Mouse (Mus musculus) gastrocnemius, postnatal 36 days (tissue): Measurements from ENCODE around the gene Bicc1. TPM values are rescaled to one million over a fixed set of nuclear protein-coding genes. Genes with fewer than 3 reads are reported as not detected.

ENCODE experiments used
- DNase-seq, 2 experiments: peaks; one replicate each; pipeline ENCODE4 v3.0.0; 2022
- intact Hi-C: fragments of 180-260 bp; cut with DNase I; formaldehyde crosslinking; loops from one replicate; pipeline ENCODE4 v1.15.1; 2025
- total RNA-seq, 2 experiments: library from RNA; stranded (reverse); gene quantifications; 2 replicates each; pipeline ENCODE4 v1.2.3; 2021

Bicc1 gene
- total RNA-seq, 2 experiments from 2014 or later, result 8.1 to 8.4 TPM

DNA sequence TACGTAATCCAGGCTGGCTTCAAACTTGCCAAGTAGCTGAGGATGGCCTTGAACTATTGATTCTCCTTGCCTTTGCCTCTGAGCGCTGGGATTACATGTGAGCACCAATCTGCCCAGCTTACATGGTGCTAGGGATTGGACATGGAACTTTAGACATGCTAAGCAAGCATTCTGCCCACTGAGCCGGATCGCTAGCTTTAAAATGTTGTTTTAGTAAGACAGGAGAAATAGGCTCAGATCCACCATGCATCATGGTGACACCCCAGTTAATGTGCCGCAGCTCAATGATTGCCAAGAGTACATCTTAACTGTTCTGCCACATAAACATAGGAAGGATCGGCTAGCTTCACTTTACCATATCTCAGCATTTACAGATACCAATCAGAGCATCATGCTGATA lies 94.9 kb downstream of the Bicc1 start:
- no peak for DNase-seq
- intact Hi-C loops, result loop anchor here (10.0 kb wide), 1 partner anchor 80 kb away; no protein-coding TSS in a partner anchor

DNA sequence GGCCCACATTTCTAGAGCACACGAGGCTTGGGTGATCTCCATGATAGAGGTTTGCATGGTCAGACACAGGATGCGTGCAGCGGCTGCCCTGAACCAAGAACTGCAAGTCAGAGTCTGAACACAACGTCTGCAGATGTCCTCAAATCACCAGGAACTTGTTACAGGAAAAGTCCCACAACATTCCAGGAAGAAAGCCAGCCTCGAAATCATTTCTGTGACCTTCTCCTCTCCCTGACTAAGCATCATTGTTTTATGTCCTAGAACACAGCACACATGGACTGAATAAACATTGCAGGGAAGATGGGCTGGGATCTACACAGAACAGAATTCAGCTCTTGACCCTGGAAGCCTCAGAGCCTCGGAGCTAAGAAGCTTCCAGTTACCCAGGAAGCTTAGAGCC lies 97.3 kb downstream of the Bicc1 start:
- DNase-seq, result peak in 1 of 2 experiments; percentile 33
- intact Hi-C loops, result loop anchor here (10.0 kb wide), 1 partner anchor 83 kb away; no protein-coding TSS in a partner anchor

GRCm38 (mm10) chr10:71060269-71060668 lies 99.2 kb downstream of the Bicc1 start:
- intact Hi-C loops, result loop anchor here (10.0 kb wide), 1 partner anchor 85 kb away; no protein-coding TSS in a partner anchor
- no peak for DNase-seq

- peak; percentile 61 to 65 for DNase-seq
- intact Hi-C loops, result no loop called here
Measured at GRCm38 (mm10) chr10:71058616-71059247, 100.8 kb downstream of the Bicc1 start.

- DNase-seq, result no peak
- intact Hi-C loops, result no loop called here
Measured at GRCm38 (mm10) chr10:71058070-71058469, 101.4 kb downstream of the Bicc1 start.

- intact Hi-C loops, result no loop called here
- DNase-seq, result no peak
Measured at GRCm38 (mm10) chr10:71052748-71053147, 106.8 kb downstream of the Bicc1 start.

DNA sequence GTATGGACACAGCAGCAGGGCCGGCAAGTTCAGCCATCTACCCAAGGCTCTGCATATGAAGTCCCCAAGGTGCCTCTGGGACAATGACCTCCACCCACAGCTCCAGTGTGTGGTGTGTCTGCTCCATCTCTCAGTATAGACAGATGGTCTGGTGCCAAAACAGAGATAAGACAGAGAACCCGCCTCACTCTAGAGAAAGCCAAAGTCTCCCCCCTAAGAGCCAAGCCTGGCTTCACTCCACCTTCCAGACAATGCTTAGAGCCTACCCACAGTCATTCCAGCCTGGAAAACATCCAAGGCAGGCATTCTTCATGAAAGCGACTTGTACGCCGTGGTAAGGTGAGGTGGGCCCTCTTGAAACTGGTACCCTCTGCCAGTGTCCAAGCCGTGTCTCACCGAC lies 107.3 kb downstream of the Bicc1 start:
- intact Hi-C loops, result no loop called here
- no peak for DNase-seq

DNA sequence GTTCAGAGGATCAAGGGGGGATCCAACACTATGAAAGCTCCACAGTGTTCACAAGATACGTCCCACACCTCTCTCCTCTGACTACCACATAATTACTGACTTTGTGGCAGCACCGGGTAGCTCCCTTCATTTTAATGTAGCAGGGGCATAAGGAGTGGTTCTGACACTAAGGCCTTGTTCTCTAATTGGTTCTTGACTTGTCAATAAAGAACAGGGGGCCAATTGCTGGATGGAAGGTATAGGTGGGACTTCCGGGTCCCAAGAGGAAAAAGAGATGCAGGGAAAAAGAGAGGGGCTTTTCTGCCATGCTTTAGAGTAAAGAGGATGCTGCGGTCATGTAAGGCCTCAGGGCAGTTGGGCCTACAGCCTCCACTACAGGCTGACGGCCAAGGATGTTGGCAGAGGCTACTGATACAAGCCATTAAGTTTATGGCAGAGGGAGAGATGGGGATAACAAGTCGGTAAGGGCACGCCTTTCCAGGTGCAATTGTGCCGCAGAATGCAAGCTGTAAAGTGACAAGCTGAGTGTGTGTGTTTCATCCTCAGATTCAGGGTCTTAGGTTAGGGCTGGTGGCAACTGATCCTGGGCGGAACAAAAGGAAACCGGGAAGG lies 108.7 kb downstream of the Bicc1 start:
- intact Hi-C loops, result no loop called here
- peak in 1 of 2 experiments; percentile 25 for DNase-seq

GRCm38 (mm10) chr10:71049294-71049693 lies 110.2 kb downstream of the Bicc1 start:
- intact Hi-C loops, result no loop called here

GRCm38 (mm10) chr10:71044410-71044809 lies 115.1 kb downstream of the Bicc1 start:
- DNase-seq, result no peak
- intact Hi-C loops, result loop anchor here (5.0 kb wide), 1 partner anchor 37 kb away; no protein-coding TSS in a partner anchor

More at GRCm38 (mm10) chr10:71049294-71049693, 110.2 kb downstream of the Bicc1 start:
- peak; percentile 50 to 65 for DNase-seq

DNA sequence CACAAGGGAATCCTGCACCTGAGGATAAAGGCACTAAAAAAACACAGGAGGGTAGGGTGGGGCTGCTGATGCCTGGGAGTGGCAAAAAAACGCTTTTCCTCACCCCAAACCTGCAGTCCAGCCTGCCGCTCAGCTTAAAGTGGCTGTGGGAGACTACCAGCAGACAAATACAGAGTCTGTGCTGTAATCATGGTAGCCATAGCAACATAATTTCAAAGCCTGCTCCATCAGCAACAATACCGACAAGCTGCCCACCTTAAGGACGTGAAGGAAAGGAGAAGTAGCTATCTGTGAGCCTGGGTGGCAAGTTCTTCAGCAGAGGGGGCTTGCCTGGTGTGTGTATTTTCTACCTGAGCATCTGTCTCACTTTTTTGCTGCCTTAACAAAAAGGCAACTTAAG lies 117.6 kb downstream of the Bicc1 start:
- DNase-seq, result no peak
- intact Hi-C loops, result loop anchor here (5.0 kb wide), 1 partner anchor 35 kb away; no protein-coding TSS in a partner anchor

GRCm38 (mm10) chr10:71036484-71036883 lies 123.0 kb downstream of the Bicc1 start:
- no peak for DNase-seq
- intact Hi-C loops, result no loop called here

GRCm38 (mm10) chr10:71028996-71029395 lies 130.5 kb downstream of the Bicc1 start:
- peak; percentile 20 to 46 for DNase-seq
- intact Hi-C loops, result no loop called here

- DNase-seq, result no peak
- intact Hi-C loops, result no loop called here
Measured at GRCm38 (mm10) chr10:71028066-71028844, 131.2 kb downstream of the Bicc1 start.

DNA sequence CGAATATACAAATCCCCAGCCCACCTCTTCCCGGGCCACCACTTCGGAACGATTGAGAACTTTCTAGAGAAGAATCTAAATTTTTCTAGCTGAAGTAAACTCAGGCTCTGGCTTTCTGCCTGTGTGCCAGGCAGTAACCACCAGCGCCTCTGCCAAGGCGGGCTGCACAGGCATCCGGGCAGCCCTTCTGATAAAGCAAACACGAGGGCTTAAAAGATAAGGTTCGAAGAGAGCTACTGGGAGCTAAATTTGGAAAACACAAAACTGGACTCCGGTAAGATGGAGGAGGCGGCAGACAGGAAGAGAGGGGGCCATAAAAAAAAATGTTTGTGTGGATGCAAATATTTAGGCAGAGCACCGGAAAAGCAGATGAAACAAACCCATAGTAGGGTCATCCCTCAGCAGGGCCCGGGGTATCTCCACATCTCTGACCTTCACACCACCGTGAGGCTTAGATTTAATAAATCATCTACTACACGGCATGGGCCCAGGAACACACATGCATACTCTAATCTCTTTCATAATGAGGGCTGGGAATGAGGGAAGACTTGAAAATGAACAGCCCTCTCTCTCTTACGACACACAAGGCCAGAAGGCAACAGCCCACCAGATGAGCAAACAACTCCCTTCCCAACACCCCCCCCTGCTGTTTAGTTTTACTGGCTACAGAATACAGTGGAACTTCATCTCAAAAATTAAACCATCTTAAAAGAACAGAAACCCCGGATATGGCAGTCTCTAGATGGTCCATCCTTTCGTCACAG lies 134.2 kb downstream of the Bicc1 start:
- DNase-seq, result no peak
- intact Hi-C loops, result no loop called here

GRCm38 (mm10) chr10:71024681-71025080 lies 134.8 kb downstream of the Bicc1 start:
- no peak for DNase-seq
- intact Hi-C loops, result no loop called here

- no peak for DNase-seq
- intact Hi-C loops, result no loop called here
Measured at GRCm38 (mm10) chr10:71023471-71023870, 136.0 kb downstream of the Bicc1 start.

DNA sequence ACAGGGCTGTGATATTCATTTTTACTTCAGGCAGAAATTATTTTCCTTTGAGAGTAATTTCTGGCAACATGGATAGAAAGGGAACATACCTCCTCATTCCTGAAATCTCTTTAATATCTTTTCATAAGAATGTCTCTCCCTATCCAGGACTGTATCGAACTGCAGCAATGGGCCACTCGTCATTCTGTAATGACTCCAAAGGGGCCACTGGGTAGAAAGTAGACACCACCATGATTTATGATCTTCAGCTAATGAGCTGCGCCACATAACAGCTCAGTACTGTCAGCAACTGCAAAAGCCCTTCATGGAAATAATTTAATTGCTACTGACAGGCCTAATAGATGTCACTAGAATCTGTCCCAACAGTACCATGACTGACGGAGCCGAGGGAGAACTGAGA lies 139.0 kb downstream of the Bicc1 start:
- no peak for DNase-seq
- intact Hi-C loops, result no loop called here

DNA sequence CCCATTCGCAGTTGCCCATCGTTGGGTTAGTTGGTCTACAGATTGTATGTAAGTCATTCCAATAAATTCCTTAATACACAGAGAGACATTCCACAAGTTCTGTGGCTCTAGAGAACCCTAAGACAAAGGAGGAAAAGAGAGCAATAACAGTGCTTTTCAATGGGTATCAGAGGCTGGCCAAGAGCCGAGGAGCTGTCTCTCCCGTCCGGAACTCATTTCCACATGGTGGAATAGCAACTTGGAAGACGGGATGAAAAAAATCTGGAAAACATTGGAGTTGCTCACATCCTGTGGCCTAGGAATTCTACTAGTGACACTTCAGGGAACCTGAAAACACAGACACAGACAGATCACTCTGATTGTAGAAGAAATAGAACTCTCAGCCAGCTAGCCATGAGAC lies 139.7 kb downstream of the Bicc1 start:
- intact Hi-C loops, result no loop called here
- DNase-seq, result no peak

- no peak for DNase-seq
- intact Hi-C loops, result loop anchor here (5.0 kb wide), 1 partner anchor 32 kb away; no protein-coding TSS in a partner anchor
Measured at GRCm38 (mm10) chr10:71009771-71010496, 149.6 kb downstream of the Bicc1 start.
